Comparison of ENCODE assay signal across 9 mouse cellular contexts in genomic region chr3:37585967-37586730, GRCm38 (mm10). TPM values are rescaled to one million over a fixed set of nuclear protein-coding genes. Genes with fewer than 3 reads are reported as not detected.
DNase-seq lines count a peak whose midpoint lies in the region; ATAC-seq lines count a peak whose summit lies in the region.
"Had no signal": no experiment of that assay in that cellular context is flagged by ENCODE, and none has a peak within 500 bp of the region (broad histone marks: within the 10 kb centered on the region; RNA-seq: fewer than 3 reads in every experiment).

No protein-coding gene starts in this region.

- ATAC-seq in heart, embryonic 11.5 days (replicated peaks; ENCODE audit: insufficient number of reproducible peaks, low FRiP score, low TSS enrichment): no peak
- peak; percentile 63 for ATAC-seq in kidney, embryonic 15.5 days (replicated peaks; ENCODE audit: low FRiP score)
- peak; percentile 81 for ATAC-seq in midbrain, embryonic 16.5 days
- no peak for ATAC-seq in monocyte, adult 5-6 weeks (replicated peaks; ENCODE audit: insufficient number of reproducible peaks, low FRiP score, low TSS enrichment, poor library complexity, severe bottlenecking)

- H3K4me2 ChIP-seq in heart, embryonic 11.5 days: peak overlapping the region; percentile 57
- peak overlapping the region; percentile 40 for H3K4me2 ChIP-seq in kidney, embryonic 15.5 days
- peak overlapping the region; percentile 57 for H3K4me2 ChIP-seq in midbrain, embryonic 16.5 days (ENCODE audit: low read length)

- H3K27ac ChIP-seq in heart, embryonic 11.5 days (ENCODE audit: low read depth, low read length): peak overlapping the region; percentile 68
- peak overlapping the region; percentile 89 for H3K27ac ChIP-seq in kidney, embryonic 15.5 days
- peak overlapping the region; percentile 76 for H3K27ac ChIP-seq in midbrain, embryonic 16.5 days (ENCODE audit: low read length)

- H3K27me3 ChIP-seq in heart, embryonic 11.5 days (ENCODE audit: control insufficient read depth, insufficient read depth, low read length): no peaks in the 10 kb centered on the region
- no peaks in the 10 kb centered on the region for H3K27me3 ChIP-seq in kidney, embryonic 15.5 days
- 0 out of 2 replicates have a peak, but pooled peaks cover 2% of the 10 kb centered on the region for H3K27me3 ChIP-seq in midbrain, embryonic 16.5 days (ENCODE audit: control insufficient read depth, insufficient read depth, low read depth, low read length)

- peak overlapping the region; percentile 18; the same call in 1 of the 2 replicates for H3K4me3 ChIP-seq in heart, embryonic 11.5 days (ENCODE audit: low read depth, low read length)
- 0 out of 2 replicates have a peak overlapping the region, but pooled peaks have one; percentile 5 for H3K4me3 ChIP-seq in kidney, embryonic 15.5 days (replicated peaks)
- peak overlapping the region; percentile 22 for H3K4me3 ChIP-seq in midbrain, embryonic 16.5 days (ENCODE audit: low read depth, low read length)

- DNase-seq in layer of hippocampus, adult 11-12 months (ENCODE audit: low spot score): peak; percentile 9
- no peak for DNase-seq in layer of hippocampus, adult 9-10 months (ENCODE audit: low spot score)
- peak; percentile 45 for DNase-seq in embryo, embryonic 9.5 days (ENCODE audit: extremely low spot score)
- DNase-seq in ovary, adult 18-20 months (ENCODE audit: low spot score): no peak

- H3K4me1 ChIP-seq in heart, embryonic 11.5 days (ENCODE audit: control insufficient read depth, insufficient read depth, low read length): peaks cover 10% of the 10 kb centered on the region; the same call in 1 of the 2 replicates
- peaks cover 13% of the 10 kb centered on the region for H3K4me1 ChIP-seq in kidney, embryonic 15.5 days
- peaks cover 16% of the 10 kb centered on the region for H3K4me1 ChIP-seq in midbrain, embryonic 16.5 days (ENCODE audit: control insufficient read depth, insufficient read depth, low read length)

- no peaks in the 10 kb centered on the region for H3K36me3 ChIP-seq in heart, embryonic 11.5 days (ENCODE audit: control insufficient read depth, insufficient read depth, low read length)
- peaks cover 6% of the 10 kb centered on the region for H3K36me3 ChIP-seq in kidney, embryonic 15.5 days
- no peaks in the 10 kb centered on the region for H3K36me3 ChIP-seq in midbrain, embryonic 16.5 days (ENCODE audit: control insufficient read depth, insufficient read depth, low read length)

- WGBS in heart, embryonic 11.5 days (ENCODE audit: insufficient replicate concordance): 35% methylated on average over 15 of the region's 15 CpGs
- 26% methylated on average over 15 of the region's 15 CpGs for WGBS in kidney, embryonic 15.5 days
- WGBS in midbrain, embryonic 16.5 days: under 1% methylated on average over 15 of the region's 15 CpGs

- peak overlapping the region; percentile 64 for H3K9ac ChIP-seq in heart, embryonic 11.5 days (ENCODE audit: low read depth, low read length)
- 0 out of 2 replicates have a peak overlapping the region, but pooled peaks have one; percentile 3 for H3K9ac ChIP-seq in kidney, embryonic 15.5 days
- H3K9ac ChIP-seq in midbrain, embryonic 16.5 days (ENCODE audit: low read depth, low read length): peak overlapping the region; percentile 30; the same call in 1 of the 2 replicates

- H3K9me3 ChIP-seq in heart, embryonic 11.5 days (replicated peaks; ENCODE audit: control insufficient read depth, low read length): no peaks in the 10 kb centered on the region
- H3K9me3 ChIP-seq in kidney, embryonic 15.5 days (replicated peaks): no peaks in the 10 kb centered on the region
- H3K9me3 ChIP-seq in midbrain, embryonic 16.5 days (replicated peaks; ENCODE audit: control insufficient read depth, low read length, poor library complexity, severe bottlenecking): no peaks in the 10 kb centered on the region
- H3K9me3 ChIP-seq: G1E had no signal

RNA-seq across cellular contexts. Expression of gene Spry1, which starts 53.6 kb away (rescaled TPM):
- 4.8 and 6.3 TPM in 2 replicates for polyA plus RNA-seq in heart, embryonic 11.5 days (2014; fragmentation: Nextera tagmentation; extraction: Ambion mirVana)
- polyA plus RNA-seq in kidney, embryonic 15.5 days (2015; fragmentation: Nextera tagmentation; extraction: Ambion mirVana): 36.2 and 38.7 TPM in 2 replicates
- polyA plus RNA-seq in midbrain, embryonic 16.5 days (2015; fragmentation: Nextera tagmentation; extraction: Ambion mirVana): 6.5 and 8.8 TPM in 2 replicates
- 0.48 to 0.96 TPM in 2 of 3 replicates, not detected in the other for total RNA-seq in monocyte, adult 5-6 weeks (2017)

Comparison
In these comparisons a context has a peak if more than half of its experiments do, and no peak if none do; other contexts are left out.
1. DNase-seq: peak in layer of hippocampus, adult 11-12 months (single experiment) and embryo, embryonic 9.5 days (single experiment); none in layer of hippocampus, adult 9-10 months (single experiment) and ovary, adult 18-20 months (single experiment).
2. ATAC-seq: peak in kidney, embryonic 15.5 days (single experiment) and midbrain, embryonic 16.5 days (single experiment); none in heart, embryonic 11.5 days (single experiment) and monocyte, adult 5-6 weeks (single experiment).
3. H3K9ac ChIP-seq: peak in every context shown above with its lines; median percentile 64 in heart, embryonic 11.5 days; 30 in midbrain, embryonic 16.5 days; 3 in kidney, embryonic 15.5 days.
4. Peak in every context shown above with its lines, with median percentiles within 50 percentile points of each other: H3K27ac ChIP-seq, H3K4me2 ChIP-seq and H3K4me3 ChIP-seq.